Mouse (Mus musculus) layer of hippocampus, postnatal 36 days (tissue): ENCODE data around the gene Hist1h2be. TPM values are rescaled to one million over a fixed set of nuclear protein-coding genes. Genes with fewer than 3 reads are reported as not detected.
"Not testable (repeated sequence)": the region's sequence is repeated elsewhere in the genome, so short reads cannot be mapped to it uniquely, and the experiment has no call there.

Source experiments
- DNase-seq, 2 experiments: peaks; one replicate each; pipeline ENCODE4 v3.0.0; 2022
- total RNA-seq, 2 experiments: library from RNA; stranded (reverse); gene quantifications; 2 replicates each; pipeline ENCODE4 v1.2.3; 2021

Gene Hist1h2be
- total RNA-seq, 2 experiments from 2014 or later, result 12.0 to 12.3 TPM

DNA sequence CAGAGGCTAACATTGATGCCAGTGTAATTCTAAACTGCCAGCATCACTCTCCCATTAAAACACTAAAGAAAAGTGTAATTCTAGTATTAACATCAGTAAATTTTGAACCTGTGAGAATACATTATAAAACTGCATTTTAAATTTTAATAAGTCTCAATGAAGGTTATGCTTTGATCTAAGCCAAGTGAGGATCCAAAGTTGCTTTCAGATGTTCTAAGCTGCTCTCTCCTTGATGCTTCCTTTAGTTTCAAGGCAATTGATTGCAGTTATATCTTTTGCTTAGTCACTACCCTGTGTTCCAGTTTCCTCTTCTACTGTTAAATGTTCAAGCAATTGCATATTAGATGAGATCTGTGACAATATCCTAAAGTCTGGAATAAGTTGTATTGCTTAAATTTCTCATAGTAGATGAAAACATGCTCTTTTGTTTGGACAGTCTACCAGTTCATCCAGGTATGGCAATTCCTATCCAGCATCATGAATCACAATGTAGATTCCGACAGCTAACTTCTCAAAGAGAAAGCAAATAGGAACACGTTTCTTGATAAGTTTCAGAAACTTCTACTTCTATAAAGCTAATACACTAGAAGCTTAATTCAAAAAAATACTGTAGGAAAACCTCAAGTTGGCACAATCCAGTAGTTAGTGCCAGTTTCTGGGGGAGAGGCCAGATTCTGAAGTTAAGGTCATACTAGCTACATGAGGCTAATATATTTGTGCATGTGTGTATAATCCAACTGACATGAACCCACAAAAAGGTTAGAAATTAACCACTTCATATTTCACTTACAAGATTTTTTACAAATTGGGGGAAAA is 48.5 kb downstream of the Hist1h2be start:
- DNase-seq, result no peak

GRCm38 (mm10) chr13:23571504-23572217 is 49.3 kb downstream of the Hist1h2be start:
- DNase-seq, result not testable (repeated sequence)

DNA sequence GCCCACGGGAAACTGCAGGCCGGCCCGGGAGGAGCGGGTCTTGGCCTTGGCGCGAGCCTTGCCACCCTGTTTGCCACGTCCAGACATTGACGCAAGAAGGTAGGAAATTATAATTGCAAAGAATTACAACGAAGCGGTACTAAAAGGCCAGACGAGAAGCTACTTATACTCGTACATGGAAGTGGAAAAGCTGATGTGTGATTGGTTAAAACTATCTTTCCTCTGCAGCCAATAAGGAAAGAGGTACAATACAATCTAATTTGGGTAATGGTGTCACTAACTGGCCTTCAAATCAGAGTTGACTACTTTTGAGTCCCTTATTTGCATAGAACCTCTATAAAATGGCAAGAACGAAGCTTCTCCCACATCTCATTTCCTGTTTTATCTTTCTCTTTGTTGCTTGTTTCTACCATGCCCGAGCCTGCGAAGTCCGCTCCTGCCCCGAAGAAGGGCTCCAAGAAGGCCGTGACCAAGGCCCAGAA is 49.9 kb downstream of the Hist1h2be start, which contains the start of the genes Hist1h2ae and Hist1h2bg:
TSS of gene Hist1h2ae (minus strand) at position 199 of the 482 bp plus-strand sequence.
TSS of gene Hist1h2bg (plus strand) at position 375 of the 482 bp plus-strand sequence.
- peak; percentile 79 for DNase-seq

- DNase-seq, result not testable (repeated sequence)
Observed at GRCm38 (mm10) chr13:23570261-23571021, 50.5 kb downstream of the Hist1h2be start.

DNA sequence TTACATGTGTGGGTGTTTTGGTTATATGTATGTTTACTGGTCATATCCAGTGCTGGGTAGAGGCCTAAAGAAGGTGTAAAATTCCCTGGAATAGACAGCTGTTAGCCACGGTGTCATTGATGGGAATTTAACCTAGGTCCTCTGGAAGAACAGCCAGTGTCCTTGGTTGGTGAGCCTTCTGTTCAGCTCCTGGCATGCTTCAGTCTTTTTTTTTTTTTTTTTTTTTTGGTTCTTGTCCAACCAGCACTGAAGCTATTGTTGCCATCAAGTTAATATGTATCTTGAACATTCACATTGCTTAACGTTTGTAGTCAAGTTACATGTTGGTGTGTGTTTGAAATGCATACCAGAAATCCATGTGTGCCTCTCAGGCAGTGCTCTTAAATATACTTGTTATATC is 56.4 kb downstream of the Hist1h2be start:
- DNase-seq, result no peak

- DNase-seq, result no peak
Observed at GRCm38 (mm10) chr13:23562699-23563462, 58.0 kb downstream of the Hist1h2be start.

GRCm38 (mm10) chr13:23561883-23562659 is 58.9 kb downstream of the Hist1h2be start, which contains the start of gene Hist1h3e:
Hist1h3e (minus strand) TSS chr13:23562369.
- DNase-seq, result peak; percentile 93 to 95

- DNase-seq, result not testable (repeated sequence)
Observed at GRCm38 (mm10) chr13:23561531-23561882, 59.4 kb downstream of the Hist1h2be start.

- not testable (repeated sequence) for DNase-seq
Observed at GRCm38 (mm10) chr13:23560699-23561098, 60.2 kb downstream of the Hist1h2be start.

GRCm38 (mm10) chr13:23556906-23557305 is 64.0 kb downstream of the Hist1h2be start:
- no peak for DNase-seq

- DNase-seq, result peak; percentile 47 to 59
Observed at GRCm38 (mm10) chr13:23555839-23556416, 65.0 kb downstream of the Hist1h2be start.

DNA sequence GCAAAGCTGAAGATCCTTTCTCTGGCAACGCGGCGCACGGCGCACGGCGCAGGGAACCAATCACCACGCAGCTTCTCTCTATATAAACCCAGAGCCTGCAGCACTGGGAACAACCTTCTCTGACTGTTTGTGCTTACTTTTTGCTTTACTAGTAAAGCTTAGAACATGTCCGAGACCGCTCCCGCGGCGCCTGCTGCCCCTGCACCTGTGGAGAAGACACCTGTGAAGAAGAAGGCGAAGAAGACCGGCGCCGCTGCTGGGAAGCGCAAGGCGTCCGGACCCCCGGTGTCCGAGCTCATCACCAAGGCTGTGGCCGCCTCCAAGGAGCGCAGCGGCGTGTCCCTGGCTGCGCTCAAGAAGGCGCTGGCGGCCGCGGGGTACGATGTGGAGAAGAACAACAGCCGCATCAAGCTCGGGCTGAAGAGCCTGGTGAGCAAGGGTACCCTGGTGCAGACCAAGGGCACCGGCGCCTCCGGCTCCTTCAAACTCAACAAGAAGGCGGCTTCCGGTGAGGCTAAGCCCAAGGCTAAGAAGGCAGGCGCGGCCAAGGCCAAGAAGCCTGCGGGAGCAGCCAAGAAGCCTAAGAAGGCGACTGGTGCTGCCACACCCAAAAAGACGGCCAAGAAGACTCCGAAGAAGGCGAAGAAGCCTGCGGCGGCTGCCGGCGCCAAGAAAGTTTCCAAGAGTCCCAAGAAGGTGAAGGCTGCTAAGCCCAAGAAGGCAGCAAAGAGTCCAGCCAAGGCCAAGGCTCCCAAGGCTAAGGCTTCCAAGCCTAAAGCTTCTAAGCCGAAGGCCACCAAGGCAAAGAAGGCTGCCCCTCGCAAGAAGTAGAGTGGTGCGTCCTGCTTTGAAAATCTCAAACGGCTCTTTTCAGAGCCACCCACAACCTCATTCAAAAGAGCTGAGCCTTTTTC is 65.7 kb downstream of the Hist1h2be start:
- DNase-seq, result peak; percentile 70 to 81

DNA sequence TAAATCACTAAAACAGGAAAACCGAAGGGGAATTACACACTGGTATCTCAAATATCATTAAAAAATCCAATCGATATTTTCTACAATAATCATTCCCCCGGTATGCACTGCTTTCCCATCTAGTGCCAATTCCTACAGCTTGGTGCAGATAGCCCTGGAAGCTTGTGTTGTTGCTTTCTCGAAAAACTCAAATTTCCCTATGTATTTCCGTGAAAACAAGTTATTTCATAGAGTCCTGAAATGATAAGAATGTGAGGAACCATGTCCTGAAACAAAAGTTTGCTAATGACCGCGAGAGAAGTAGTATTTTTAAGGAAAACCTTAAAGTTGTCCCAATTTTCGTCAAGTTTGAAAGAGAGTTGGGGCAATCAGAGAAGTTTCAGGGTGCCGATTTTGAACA is 66.5 kb downstream of the Hist1h2be start:
- no peak for DNase-seq

GRCm38 (mm10) chr13:23552962-23553361 is 68.0 kb downstream of the Hist1h2be start, which contains the start of gene Hist1h1d:
Hist1h1d (plus strand) TSS chr13:23553262.
- DNase-seq, result no peak

DNA sequence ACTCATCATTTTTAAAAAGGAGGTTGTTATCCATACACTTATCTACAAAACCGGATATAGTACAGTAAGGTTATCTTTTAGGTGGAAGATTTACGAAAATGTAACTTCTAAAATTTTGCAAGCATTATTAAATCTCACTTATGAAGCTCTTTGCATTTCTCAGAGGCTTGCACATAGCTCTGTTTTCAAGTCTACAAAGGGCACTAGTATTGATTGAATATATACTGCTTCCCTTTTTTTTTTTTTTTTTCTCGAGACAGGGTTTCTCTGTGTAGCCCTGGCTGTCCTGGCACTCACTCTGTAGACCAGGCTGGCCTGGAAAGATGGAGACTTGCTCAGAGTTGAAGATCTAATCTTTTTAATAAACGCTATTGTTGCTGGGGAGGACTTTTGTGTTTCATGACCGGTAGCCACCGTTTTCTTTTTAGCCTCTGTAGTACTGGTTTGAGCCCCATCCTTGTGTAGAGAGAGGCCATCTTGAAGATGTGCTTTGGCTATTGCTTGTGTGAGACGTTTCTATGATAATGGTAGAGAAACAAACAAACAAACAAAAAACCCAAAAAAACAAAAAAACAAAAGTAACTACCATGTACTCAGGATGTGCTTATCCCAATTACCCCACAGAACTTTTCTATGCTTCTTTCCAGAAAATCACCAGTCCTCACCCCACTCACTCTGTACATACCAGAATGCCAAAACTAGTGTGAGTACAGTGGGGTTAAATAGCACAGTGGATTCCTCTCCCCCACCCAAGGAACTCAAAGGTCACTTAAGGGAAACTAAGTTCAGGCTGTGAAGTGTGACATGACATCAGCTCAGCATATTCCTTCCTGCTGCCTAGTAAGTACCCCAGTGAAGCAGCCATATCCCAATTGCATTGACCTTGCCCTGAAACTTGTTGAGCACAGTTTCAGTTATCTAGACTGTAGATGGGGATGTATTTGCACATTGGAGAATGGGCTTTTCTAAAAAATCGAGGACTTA is 68.7 kb downstream of the Hist1h2be start:
- no peak for DNase-seq

DNA sequence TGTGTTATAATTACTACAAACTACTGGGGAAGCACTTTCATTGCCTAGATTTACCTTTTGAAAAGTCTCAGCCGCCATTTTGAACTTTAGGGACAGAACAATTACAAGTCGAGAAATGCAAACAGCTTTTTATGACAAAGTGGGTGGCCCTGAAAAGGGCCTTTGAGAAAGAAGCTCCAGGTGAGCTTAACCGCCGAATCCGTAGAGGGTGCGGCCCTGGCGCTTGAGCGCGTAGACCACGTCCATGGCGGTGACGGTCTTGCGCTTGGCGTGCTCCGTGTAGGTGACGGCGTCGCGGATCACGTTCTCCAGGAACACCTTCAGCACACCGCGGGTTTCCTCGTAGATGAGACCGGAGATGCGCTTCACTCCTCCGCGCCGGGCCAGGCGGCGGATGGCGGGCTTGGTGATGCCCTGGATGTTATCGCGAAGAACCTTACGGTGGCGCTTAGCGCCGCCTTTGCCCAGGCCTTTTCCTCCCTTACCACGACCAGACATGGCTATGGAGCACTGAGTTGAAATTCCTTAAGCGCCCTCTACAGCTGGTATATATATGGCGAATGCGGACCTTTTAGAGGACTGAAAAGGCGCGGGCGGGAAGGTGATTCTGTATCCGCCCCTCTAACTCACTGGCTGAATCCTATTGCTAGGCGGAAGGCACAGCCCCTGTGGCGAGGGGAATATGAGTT is 69.6 kb downstream of the Hist1h2be start, which contains the start of gene Hist1h4f:
TSS of gene Hist1h4f (minus strand) at position 503 of the 689 bp plus-strand sequence.
- DNase-seq, result peak; percentile 89

GRCm38 (mm10) chr13:23550761-23551145 is 70.2 kb downstream of the Hist1h2be start:
- no peak for DNase-seq
